Mouse (Mus musculus): ENCODE measurements at regions not wholly inside any gene's neighbourhood (a gene's known extent, or its start where the extent isn't known, plus 50 kb on each side); places are given as distances from the start of the nearest gene placed in this dataset.

DNA sequence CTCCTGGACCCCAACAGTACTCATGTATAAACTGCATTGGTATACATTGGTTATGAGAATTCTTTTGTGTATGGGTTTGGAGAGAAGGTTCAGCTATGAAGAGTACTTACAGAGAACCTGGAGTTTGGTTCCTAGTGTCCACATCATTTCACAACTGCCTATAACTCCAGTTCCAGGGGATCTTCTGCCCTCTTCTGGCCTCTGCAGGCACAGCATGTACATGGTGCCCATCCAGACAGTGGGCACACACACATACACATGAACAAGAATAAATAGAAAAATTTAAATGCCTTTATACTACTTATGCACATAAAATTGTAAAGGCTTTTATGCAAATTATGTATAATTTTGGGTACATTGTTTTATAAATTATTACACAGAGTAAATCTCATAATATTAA lies 59.9 kb upstream of the Spon1 start:
- no peak for DNase-seq

DNA sequence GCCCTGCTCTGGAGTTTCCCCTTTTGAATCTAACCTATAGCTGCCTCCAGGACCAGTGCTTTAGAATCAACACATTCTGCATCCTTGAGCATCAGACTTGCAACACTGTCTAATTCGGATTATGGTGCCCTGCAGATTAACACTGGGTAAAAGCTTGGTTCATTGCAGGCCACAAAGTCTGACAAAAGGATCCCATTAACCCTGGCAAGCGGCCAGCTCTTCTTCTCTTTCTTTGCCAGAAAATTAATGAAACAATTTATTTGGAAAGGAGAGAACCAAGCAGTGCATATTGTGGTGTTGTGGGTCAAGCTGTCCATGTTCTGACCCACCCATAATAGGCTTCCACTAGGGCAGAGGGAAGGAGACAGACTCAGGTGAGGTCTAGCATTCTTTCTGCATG lies 58.2 kb upstream of the Spon1 start:
- peak; percentile 69 for DNase-seq

DNA sequence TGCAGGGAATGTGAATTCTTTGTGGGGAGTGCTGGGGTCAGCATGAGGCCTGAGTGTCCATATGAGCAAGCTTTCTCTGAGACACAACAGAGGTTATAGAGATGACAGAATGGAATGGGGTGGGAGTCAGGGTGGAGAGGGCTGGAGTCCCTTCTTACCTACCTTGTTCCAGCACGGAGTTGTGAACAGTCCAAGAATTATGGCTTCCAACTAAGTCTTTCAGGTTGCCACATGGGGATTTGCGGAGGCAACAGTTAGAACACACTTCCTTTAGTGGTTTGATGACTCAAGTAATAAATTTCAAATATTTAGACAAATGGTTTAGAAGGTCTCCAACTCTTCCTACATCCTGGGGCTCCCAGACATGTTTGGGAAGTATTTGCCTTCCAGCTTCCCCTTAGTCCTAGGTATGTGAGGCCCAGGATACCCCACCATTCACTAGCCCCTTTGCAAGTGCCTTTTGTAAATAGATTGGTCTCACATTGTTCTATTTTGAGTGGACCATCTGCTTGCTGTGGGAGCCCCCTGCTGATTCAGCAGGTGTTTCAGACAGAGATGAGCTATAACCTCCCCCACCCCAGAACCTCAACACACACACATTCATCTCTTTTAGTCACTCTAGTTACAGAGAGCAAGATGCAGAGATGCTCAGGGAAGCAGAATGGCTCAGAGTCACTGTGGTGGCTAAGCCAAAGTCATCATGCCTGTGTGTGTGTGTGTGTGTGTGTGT lies 55.1 kb upstream of the Spon1 start:
- peak; percentile 81 for DNase-seq

DNA sequence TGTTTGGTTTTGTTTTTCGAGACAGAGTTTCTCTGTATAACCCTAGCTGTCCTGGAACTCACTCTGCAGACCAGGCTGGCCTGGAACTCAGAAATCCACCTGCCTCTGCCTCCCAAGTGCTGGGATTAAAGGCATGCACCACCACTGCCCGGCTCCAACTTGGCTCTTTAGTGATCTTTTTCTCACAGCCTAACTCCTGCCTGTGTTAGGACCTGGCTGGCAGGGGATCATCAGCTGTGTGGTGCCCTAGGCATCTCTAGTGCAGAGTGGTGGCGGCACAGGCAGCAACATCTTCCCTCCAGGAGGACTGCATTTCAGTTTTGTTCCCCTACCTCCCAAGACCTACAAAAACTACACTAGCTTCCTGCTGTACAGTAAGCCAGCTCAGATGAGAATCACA lies 54.4 kb upstream of the Spon1 start:
- peak; percentile 41 for DNase-seq

All from cerebellum, adult 11 months (tissue).